Mouse (Mus musculus) liver, embryonic 16.5 days (tissue): ENCODE data around the gene Ano3. TPM values are rescaled to one million over a fixed set of nuclear protein-coding genes. Genes with fewer than 3 reads are reported as not detected.

ENCODE experiments used
- ATAC-seq: fragments of 200-750 bp; cut with Nextera tagmentation; 2 replicates; pipeline ENCODE4 v1.8.0; 2017; ENCODE audit warnings: low read depth, mild to moderate bottlenecking, moderate number of reproducible peaks, moderate library complexity
- H3K27ac ChIP-seq: fragments of 300-500 bp; sonication (generic); 2 replicates; pipeline ENCODE4 v1.5.1; 2014; ENCODE audit warnings: mild to moderate bottlenecking, low read length
- H3K27me3 ChIP-seq: fragments of 300-500 bp; sonication (generic); 2 replicates; pipeline ENCODE4 v1.6.1; 2014; ENCODE audit warnings: low read depth, low read length, mixed read lengths; ENCODE audit not compliant: control insufficient read depth, insufficient read depth
- H3K36me3 ChIP-seq: fragments of 300-500 bp; sonication (generic); 2 replicates; pipeline ENCODE4 v1.6.1; 2014; ENCODE audit warnings: mild to moderate bottlenecking; ENCODE audit not compliant: control insufficient read depth, insufficient read depth
- H3K4me1 ChIP-seq: fragments of 300-500 bp; sonication (generic); 2 replicates; pipeline ENCODE4 v1.6.1; 2014; ENCODE audit warnings: low read depth, low read length, mixed read lengths; ENCODE audit not compliant: control insufficient read depth
- H3K4me2 ChIP-seq: fragments of 300-500 bp; sonication (generic); 2 replicates; pipeline ENCODE4 v1.6.1; 2014; ENCODE audit warnings: low read depth, low read length, mixed read lengths
- H3K4me3 ChIP-seq: fragments of 300-500 bp; sonication (generic); 2 replicates; pipeline ENCODE4 v1.5.1; 2014; ENCODE audit warnings: low read depth, mild to moderate bottlenecking, low read length
- H3K9ac ChIP-seq: fragments of 300-500 bp; sonication (generic); 2 replicates; pipeline ENCODE4 v1.6.1; 2014; ENCODE audit warnings: low read depth, low read length
- H3K9me3 ChIP-seq: fragments of 300-500 bp; sonication (generic); replicated peaks from 2 replicates; pipeline ENCODE4 v1.6.1; 2016; ENCODE audit warnings: low read length; ENCODE audit not compliant: control insufficient read depth
- WGBS: fragments of 180-500 bp; shearing (Covaris S2); extraction: QIAGEN DNeasy Blood & Tissue Kit; methylation state at CpG from one replicate; pipeline ENCODE4 v1.1.7; 2014; ENCODE audit not compliant: insufficient replicate concordance; 5-methylcytosine and 5-hydroxymethylcytosine counted together
- polyA plus RNA-seq: library from polyadenylated mRNA; unstranded; fragments of >200 nt; fragmentation: Nextera tagmentation; extraction: Ambion mirVana; gene quantifications from 2 replicates; pipeline ENCODE4 v1.2.1, GENCODE M21; 2015

Ano3 gene
- polyA plus RNA-seq, 1 experiment from 2014 or later = not detected

- Histone ChIP-seq H3K4me3 (no peak overlapping the region), H3K4me1 (no peaks in the 10 kb centered on the region)
Measured at GRCm38 (mm10) chr2:110865584-110865983, 85.1 kb downstream of the Ano3 start.

GRCm38 (mm10) chr2:110863376-110863775 is 87.3 kb downstream of the Ano3 start:
- ATAC-seq = no peak
- no peak overlapping the region for H3K4me3 ChIP-seq
- H3K36me3 ChIP-seq = no peaks in the 10 kb centered on the region
- H3K27me3 ChIP-seq = no peaks in the 10 kb centered on the region
- no peak overlapping the region for H3K27ac ChIP-seq
- no peak overlapping the region for H3K9ac ChIP-seq
- H3K4me1 ChIP-seq = no peaks in the 10 kb centered on the region
- WGBS = 77% methylated on average over 4 of the region's 4 CpGs
- H3K4me2 ChIP-seq = no peak overlapping the region
- H3K9me3 ChIP-seq = no peaks in the 10 kb centered on the region

More at GRCm38 (mm10) chr2:110865584-110865983, 85.1 kb downstream of the Ano3 start:
- no peak for ATAC-seq
- H3K27me3 ChIP-seq = no peaks in the 10 kb centered on the region
- 51% methylated on average over 3 of the region's 3 CpGs for WGBS
- H3K27ac ChIP-seq = no peak overlapping the region
- no peak overlapping the region for H3K4me2 ChIP-seq
- H3K9me3 ChIP-seq = no peaks in the 10 kb centered on the region
- no peaks in the 10 kb centered on the region for H3K36me3 ChIP-seq
- H3K9ac ChIP-seq = no peak overlapping the region

- Histone ChIP-seq H3K27ac (no peak overlapping the region), H3K4me2 (no peak overlapping the region), H3K36me3 (no peaks in the 10 kb centered on the region), H3K4me3 (no peak overlapping the region), H3K4me1 (no peaks in the 10 kb centered on the region), H3K9me3 (no peaks in the 10 kb centered on the region), H3K27me3 (no peaks in the 10 kb centered on the region), H3K9ac (no peak overlapping the region)
- no peak for ATAC-seq
- WGBS = 60% methylated on average over 7 of the region's 7 CpGs
Measured at GRCm38 (mm10) chr2:110839559-110840243, 111.0 kb downstream of the Ano3 start.

GRCm38 (mm10) chr2:110816189-110816588 is 134.5 kb downstream of the Ano3 start:
- Histone ChIP-seq H3K27ac (no peak overlapping the region), H3K4me3 (no peak overlapping the region), H3K9ac (no peak overlapping the region), H3K9me3 (no peaks in the 10 kb centered on the region), H3K4me2 (no peak overlapping the region), H3K4me1 (no peaks in the 10 kb centered on the region), H3K36me3 (no peaks in the 10 kb centered on the region), H3K27me3 (no peaks in the 10 kb centered on the region)
- ATAC-seq = no peak

GRCm38 (mm10) chr2:110814964-110815363 is 135.8 kb downstream of the Ano3 start:
- no peak overlapping the region for H3K9ac ChIP-seq
- H3K27ac ChIP-seq = no peak overlapping the region
- no peaks in the 10 kb centered on the region for H3K9me3 ChIP-seq
- no peak overlapping the region for H3K4me2 ChIP-seq
- ATAC-seq = no peak
- H3K36me3 ChIP-seq = no peaks in the 10 kb centered on the region
- no peaks in the 10 kb centered on the region for H3K4me1 ChIP-seq
- H3K4me3 ChIP-seq = no peak overlapping the region
- 60% methylated on average over 1 of the region's 1 CpGs for WGBS
- no peaks in the 10 kb centered on the region for H3K27me3 ChIP-seq

GRCm38 (mm10) chr2:110806302-110807093 is 144.2 kb downstream of the Ano3 start:
- Histone ChIP-seq H3K9ac (no peak overlapping the region), H3K4me2 (no peak overlapping the region), H3K36me3 (no peaks in the 10 kb centered on the region), H3K27me3 (no peaks in the 10 kb centered on the region), H3K4me3 (no peak overlapping the region), H3K4me1 (no peaks in the 10 kb centered on the region), H3K27ac (no peak overlapping the region), H3K9me3 (no peaks in the 10 kb centered on the region)
- WGBS = 59% methylated on average over 5 of the region's 5 CpGs
- ATAC-seq = no peak

- 15% methylated on average over 1 of the region's 1 CpGs for WGBS
- no peaks in the 10 kb centered on the region for H3K4me1 ChIP-seq
- no peaks in the 10 kb centered on the region for H3K27me3 ChIP-seq
- no peak overlapping the region for H3K4me2 ChIP-seq
- no peak overlapping the region for H3K9ac ChIP-seq
- H3K36me3 ChIP-seq = no peaks in the 10 kb centered on the region
- no peak overlapping the region for H3K27ac ChIP-seq
- H3K9me3 ChIP-seq = no peaks in the 10 kb centered on the region
- no peak overlapping the region for H3K4me3 ChIP-seq
- ATAC-seq = no peak
Measured at GRCm38 (mm10) chr2:110795928-110796327, 154.8 kb downstream of the Ano3 start.

- Histone ChIP-seq H3K4me2 (no peak overlapping the region), H3K36me3 (no peaks in the 10 kb centered on the region), H3K27me3 (no peaks in the 10 kb centered on the region), H3K27ac (no peak overlapping the region), H3K4me1 (no peaks in the 10 kb centered on the region), H3K9me3 (no peaks in the 10 kb centered on the region), H3K9ac (no peak overlapping the region), H3K4me3 (no peak overlapping the region)
- WGBS = 55% methylated on average over 3 of the region's 3 CpGs
- no peak for ATAC-seq
Measured at GRCm38 (mm10) chr2:110795433-110795832, 155.3 kb downstream of the Ano3 start.

GRCm38 (mm10) chr2:110787396-110787795 is 163.3 kb downstream of the Ano3 start:
- Histone ChIP-seq H3K9ac (no peak overlapping the region), H3K27me3 (no peaks in the 10 kb centered on the region), H3K4me2 (no peak overlapping the region), H3K4me3 (no peak overlapping the region), H3K27ac (no peak overlapping the region), H3K9me3 (no peaks in the 10 kb centered on the region), H3K36me3 (no peaks in the 10 kb centered on the region), H3K4me1 (no peaks in the 10 kb centered on the region)
- WGBS = 58% methylated on average over 3 of the region's 3 CpGs
- no peak for ATAC-seq
